Mouse (Mus musculus) adrenal gland, postnatal 0 days (tissue): ENCODE data around the gene Eed. TPM values are rescaled to one million over a fixed set of nuclear protein-coding genes. Genes with fewer than 3 reads are reported as not detected.

Source experiments
- polyA plus RNA-seq: library from polyadenylated mRNA; unstranded; fragments of >200 nt; fragmentation: Nextera tagmentation; extraction: Ambion mirVana; gene quantifications from 2 replicates; pipeline ENCODE4 v1.2.1, GENCODE M21; 2015

Gene Eed
- 52.9 and 55.1 TPM in 2 replicates for polyA plus RNA-seq

DNA sequence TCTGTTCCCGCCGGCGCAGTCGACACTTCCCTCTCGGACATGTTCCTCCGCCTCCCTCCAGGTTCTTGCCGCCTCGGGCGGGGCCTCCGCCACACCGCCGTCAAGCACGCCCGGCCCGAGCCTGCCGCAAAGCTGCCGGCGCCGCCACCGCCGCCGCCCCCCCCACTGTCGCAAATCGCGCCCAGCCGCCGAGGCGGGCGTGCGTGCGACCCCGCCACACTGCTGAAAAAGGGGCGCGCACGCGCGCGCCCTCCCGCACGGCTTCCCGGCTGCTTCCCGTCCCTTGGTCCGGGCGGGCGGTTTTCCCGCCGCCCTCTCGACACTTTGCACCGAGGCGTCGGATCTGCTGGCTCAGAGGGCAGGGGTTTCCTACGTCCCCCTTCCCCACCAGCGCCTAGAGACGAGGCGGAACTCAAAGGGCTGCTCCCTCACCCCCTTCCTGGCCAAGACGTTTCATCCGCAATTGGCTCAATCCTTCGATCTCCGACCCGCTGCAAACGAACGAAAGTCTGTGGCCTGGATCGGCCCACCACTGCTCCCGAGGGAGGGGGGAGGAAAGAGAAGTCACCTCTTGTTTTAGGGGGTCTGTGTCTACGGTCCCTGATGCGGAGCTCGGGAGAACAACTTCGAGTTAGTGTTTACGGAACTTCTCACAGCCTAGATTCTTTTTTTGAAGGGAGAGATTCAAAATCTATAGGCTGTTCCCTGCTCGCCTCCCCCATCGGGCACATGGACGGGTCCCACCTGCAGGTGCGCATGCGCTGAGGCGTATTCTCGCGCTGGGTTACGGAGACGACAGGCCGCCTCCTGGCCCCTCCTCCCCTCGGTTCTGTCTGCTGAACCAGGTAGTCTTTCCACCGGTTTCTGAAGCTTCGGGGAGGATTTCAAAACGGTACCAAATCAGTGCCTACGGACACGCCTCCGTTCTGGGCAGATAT lies at the start of gene Eed:
Gene Eed, minus strand, starts transcription at position 499 of the 938 bp plus-strand sequence.

DNA sequence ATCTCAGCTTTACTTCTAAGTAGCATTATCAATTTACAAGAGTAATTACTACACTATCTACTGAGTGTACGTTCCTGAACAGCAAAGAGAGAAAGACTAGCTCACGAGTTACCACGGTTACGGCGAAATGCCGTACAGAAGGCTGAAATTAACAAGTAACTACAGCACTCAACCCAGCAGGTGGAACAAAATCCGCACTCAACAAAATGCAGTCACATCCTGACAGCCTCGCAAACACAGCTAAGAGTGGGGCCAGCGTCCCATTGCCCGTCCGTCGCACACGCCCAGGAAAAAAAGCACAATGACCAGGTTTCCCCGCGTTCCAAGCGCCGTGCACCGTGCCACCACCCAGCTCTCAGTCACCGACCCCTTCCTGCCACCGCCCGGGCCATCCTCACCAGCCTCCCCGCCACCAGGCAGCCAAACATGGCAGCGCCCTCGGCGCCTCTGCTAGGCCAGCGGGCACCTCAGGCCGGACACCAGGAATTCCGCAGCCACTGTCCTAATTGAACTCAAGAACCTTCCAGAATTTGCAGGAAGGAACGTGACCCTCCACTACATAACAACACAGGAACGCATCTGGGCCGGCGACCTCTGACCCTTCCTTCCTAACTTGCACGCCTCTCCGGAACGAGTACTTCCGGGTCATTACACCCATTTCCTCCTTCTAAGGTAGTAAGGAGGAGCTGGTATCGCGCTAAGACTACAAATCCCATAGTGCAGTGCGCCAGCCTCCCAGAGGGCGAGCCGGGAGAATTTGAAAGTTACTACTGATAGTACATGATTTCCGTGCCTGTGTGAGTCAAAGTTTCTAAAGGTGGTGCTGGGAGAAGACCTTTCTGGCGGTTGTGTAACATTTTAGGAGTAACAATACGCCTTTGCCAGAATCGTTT lies 40.0 kb downstream of the Eed start, which contains the start of gene Hikeshi:
Gene Hikeshi, minus strand, starts transcription at position 634 of the 893 bp plus-strand sequence.

Other genes with a start within 250 kb of the Eed start
- gene Ccdc81, start 77.4 kb downstream of the Eed start, polyA plus RNA-seq, result 0.14 and 0.69 TPM in 2 replicates
- 114 and 119 TPM in 2 replicates for gene Hikeshi, start 39.8 kb downstream of the Eed start, polyA plus RNA-seq
- gene Picalm, start 149.2 kb upstream of the Eed start, polyA plus RNA-seq, result 20.6 and 22.2 TPM in 2 replicates